Mouse (Mus musculus) retina, postnatal 7 days (tissue): Measurements from ENCODE around the gene Boc.

Experiments
- DNase-seq: peaks from one replicate; pipeline ENCODE4 v3.0.0-alpha.2; 2012; ENCODE audit warnings: low read depth, low spot score

Gene Boc

DNA sequence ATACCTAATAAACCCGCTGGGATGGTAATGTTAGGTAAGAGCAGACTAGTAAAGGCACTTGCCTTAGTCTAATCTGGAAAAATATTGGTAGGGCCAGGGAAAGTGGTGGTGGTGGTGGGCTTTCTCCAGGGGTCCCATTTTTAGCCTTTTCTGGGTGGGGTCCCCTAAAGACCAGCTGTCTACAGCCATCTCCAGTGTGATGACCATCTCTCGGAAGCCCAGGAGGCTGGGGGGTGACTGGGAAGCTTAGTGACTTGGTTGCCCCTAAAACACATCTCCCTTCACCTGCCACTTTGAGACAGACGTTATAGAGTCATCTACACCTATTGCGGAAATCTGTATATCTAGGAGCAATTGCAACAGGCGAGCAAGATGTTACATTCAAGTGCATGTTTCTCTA, 6.0 kb downstream of the Boc start:
- DNase-seq, result no peak

DNA sequence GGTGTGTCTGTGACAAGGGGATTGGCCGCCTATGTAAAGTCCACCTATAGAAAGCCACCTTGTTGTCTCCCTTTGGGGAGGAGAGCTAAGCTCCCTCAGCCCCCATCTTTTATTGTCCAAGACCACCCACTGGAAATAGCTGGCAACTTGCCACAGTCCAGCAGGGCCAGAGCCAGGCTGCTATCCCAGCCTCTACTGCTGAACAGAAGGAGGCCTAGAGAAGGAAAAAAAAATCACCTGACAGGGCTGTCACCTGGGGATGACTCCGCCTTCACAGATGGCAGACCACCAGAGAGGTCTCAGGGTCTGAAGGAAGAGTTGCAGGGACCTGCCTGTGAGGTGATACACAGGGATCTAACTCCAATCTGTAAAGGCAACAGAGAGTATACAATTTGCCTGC, 6.7 kb downstream of the Boc start:
- DNase-seq, result no peak

DNA sequence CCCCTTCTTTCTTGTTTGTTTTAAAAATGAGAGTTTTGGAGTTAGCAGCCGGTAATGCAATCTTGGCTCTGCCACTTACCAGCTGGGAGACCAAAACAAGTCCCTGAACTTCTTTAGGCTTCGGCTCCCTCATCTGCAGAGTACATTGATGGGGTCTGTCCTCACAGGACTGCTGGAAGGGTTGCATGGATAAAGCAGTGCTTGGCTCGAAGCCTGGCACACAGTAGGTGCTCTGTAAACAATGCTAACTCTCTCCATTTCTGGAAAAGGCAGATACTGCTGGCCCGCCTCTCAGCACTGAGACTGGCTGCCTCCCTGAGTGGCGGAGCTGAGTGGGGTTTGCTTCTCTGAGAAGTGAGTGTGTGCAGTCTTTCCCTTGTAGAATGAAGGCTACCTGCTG, 7.2 kb downstream of the Boc start:
- DNase-seq, result no peak

DNA sequence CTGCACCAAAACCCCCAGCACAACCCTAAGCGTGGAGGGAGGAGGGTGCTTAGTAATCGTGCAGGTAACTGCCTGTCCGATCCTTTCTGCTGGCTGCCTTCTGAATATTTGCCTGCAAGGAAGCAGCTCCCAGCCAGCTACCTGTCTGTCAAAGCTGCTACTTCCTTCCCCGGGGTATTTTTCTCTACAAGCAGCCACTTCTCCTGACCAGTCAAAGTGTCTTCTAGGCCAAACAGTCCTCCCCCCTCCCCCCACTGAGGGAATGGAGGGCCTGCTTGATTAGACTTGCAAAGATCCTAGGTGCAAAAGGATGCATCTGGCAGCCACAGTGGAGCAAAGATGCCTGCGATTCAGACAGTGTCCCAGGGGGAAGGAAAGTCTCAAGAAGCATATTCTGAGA, 7.9 kb downstream of the Boc start:
- no peak for DNase-seq

DNA sequence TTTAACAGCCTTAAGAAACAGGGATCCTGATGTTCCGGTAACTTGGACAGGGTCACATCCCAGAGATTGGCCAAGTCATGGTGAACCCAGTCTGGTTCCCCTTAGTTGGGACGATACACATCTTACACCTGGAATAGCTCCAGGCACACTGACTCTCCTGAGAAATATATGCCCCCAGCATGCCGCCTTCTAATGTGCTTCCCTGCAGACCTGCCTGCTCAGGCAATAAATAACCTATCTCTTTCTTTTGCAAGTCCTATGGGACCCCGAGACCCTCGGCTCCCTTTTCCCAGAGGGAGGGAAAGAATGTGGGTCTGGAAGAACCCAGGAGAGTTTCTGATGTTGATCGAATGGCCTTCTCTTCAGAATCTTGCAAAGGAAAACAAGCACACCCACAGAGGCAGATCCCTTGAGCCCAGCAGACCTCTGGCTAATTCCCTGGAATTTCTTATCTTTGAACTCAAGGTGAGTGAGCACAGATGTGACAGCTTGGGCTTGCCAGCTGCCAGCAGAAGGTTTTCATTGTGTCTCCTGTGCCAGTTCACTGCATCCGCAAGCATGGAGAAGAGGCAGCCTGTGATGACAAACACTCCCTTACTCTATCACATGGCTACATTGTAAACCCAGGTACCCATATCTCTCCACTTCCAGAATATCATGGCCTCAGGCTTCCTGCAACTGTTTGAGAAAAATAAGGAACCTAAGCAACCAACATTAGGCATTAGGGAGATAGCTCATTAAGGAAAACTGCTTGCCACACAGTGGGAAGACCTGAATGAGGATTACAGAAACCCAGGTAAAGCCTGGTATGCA, 8.6 kb downstream of the Boc start:
- no peak for DNase-seq

DNA sequence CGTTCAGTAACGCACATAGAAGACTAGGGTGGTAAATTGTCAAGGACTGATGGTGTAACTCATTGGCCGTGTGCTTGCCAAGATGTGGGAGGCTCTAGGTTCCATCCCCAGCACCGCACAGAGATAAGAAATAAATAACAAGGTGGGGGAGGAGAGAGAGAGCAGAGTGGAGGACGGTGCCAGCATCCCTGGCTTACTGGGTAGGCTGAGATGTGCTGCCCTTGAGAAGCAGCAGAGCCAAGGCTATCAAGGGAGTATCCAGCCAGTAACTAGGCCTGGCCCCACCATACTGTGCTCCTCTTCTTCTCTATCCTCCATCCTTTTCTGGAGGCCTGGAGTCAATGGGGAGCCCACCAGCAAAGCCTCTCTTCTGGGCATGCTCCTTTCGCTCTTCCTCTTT, 9.3 kb downstream of the Boc start:
- no peak for DNase-seq

DNA sequence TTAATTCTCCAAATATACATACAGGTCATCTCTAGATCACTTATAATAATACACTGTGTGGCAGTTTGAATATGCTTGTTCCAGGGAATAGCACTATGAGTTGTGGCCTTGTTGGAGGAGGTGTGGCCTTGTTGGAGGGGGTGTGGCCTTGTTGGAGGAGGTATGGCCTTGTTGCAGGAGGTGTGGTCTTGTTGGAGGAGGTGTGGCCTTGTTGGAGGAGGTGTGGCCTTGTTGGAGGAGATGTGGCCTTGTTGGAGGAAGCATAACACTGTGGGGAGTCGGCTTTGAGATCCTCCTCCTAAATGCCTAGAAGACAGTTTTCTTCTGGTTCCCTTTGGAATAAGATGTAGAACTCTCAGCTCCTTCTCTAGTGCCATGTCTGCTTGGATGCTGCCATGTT, 10.7 kb downstream of the Boc start:
- no peak for DNase-seq

DNA sequence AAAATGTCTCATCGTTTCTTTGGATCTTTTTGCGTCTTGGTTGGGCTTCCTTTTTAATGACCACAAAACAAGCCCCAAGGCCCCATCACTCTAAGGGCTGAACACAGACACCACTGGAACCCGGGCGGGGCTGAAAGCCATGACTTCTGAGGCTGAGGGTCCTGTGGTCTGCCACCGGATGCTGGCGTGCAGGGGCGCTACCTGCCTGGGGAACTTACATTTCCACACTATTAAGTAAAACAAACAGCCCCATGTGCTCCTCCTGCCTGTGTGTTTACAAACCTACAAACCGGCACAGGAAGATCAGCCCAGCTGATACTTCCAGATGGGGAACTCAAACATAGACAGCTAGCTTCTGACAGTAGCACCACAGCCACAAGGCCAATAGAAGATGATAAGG, 11.9 kb downstream of the Boc start:
- DNase-seq, result no peak

DNA sequence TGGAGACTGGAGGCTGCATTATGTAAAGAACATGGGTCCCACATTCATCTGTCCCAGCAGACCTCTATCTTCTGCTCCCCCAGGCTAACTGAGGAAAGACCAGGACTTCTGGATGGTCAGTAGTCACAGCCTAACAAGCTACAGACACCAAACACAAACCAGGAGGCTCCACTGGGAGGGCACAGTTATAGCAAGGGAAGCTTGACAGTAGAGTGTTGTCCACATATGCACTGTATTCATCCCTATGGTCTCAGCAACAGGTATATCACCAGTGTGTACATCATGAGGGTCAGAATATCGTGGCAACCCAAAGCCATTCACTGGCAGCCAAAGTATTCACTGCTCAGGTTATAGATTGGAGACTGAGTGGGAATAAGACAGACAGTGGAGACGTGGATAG, 12.8 kb downstream of the Boc start:
- DNase-seq, result no peak

DNA sequence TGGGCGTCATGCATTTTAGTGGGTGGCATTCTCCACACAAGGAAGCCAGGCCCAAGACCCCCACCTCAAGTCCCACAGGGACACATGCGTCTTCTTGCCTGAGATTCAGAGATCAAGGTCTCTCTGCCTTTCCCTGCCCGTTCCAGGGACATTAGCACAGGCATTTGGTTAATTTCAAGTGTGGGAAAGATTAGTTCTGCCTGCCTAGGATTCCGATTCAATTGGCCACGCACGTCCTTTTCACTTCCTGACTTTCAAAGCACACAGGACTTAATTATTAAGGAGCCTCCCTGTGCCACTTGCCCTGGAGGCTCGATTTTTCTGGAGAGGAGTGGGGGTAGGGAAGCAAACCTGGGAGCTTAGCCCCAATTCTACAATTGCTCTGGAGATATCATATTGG, 13.5 kb downstream of the Boc start:
- DNase-seq, result no peak

DNA sequence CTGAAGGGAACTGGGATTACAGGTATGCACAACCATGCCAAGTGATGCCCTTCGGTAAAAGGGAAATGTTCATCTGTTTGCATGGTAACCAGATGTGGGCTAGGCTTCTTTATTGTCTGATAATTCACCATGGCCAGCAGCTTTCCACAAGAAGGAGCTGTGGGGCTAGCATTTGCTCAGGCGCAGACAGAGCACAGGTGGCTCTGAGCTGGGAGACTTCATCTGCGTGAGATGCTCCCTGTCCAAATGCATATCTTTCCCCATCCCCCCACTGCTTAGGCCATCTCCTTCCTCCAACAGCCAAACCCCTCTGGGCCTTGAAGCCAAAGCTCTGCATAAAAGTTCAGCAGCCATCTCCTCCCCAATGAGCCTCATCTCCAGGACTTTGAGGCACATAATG, 15.6 kb downstream of the Boc start:
- no peak for DNase-seq

DNA sequence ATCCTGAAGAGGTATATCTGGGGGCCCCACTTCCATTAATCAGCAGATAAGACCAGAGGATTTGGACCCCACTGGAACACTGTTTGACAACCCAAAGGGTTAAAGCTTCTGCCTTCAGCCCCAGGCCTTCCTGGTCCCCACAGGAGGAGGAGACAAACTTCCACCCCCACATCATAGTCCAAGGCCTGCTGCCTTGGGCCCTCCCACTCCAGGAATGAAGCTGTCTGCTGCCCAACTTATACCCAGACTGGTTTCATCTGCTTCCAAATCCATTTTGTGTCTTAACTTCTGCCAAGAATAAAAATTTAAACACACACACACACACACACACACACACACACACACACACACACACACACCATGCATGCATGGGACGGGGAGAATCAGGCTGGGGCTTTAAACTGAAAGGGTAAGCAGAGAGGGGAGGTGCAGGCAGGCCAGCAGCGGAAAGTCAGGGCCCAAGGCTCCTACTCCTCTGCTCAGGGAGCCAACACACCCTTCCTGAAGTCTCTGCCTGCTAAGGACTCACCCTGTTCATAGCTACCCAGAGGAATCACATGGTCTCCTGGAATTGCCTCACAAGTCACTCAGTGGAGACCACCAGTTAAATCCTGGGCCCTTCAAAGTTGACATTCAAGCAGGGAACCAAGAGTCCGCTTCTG, 16.5 kb downstream of the Boc start:
- no peak for DNase-seq

DNA sequence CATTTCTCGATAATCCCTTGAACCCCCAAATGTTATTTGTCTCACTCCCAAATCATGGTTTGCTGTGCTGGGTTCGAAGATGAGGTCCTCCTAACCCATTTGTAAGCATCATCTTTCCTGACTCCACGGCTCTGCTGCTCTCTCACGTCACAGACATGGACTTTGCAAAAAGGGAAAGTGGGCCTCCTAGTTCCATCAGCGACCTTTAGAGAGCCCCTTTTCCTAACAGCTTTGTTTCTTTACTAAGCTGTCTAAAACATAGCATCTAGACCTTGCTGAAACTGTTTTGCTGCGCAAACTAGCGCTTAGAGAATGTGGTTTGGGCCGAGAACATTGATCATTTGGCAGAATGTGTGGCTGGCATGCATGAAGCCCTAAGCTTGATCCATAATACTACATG, 19.1 kb downstream of the Boc start:
- DNase-seq, result no peak

DNA sequence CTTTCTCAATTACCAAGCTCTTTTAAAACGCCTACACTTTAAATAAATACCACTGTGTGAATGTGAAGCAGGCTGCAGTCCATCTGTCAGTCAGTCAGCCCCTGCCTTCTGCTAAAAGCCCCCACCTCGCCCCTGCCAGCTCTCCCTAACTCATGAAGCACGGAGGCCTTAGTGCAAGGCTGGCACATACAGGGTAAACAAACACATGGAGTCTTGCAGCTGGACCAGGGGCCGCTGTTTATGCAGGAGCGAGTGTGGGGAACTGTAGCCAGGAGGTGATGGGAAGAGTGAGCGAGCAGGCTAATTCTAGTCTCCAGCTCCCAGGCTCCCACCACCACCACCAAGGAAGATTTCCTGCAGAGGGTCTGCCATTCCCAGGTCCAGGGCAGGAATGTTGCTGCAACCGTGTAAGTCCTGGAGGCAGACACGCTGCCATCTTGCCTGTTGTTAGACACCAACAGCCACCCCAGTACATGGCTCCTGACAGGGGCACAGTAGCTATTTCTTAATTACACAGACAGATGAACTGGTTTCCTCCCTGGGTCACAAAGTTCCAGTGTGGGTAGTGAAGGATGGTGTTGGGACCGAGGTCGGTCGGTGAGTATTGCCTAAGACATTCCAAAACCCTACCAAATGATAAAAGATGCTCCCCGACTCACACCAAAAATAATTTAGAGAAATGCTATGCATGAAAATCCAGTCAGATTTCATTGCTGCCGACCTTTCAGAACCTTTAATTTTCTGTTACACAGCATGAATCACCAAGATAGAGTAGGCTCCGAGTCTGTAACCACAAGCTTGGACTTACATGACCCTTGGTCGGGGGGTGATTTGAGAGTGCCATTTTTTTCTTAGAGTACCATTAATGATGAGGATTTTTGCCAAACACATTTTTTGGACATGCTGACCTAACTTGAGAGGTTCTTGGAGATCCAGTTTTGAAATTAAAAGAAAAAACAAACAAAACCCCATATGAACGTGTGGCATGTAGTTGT, 20.0 kb downstream of the Boc start:
- DNase-seq, result no peak

DNA sequence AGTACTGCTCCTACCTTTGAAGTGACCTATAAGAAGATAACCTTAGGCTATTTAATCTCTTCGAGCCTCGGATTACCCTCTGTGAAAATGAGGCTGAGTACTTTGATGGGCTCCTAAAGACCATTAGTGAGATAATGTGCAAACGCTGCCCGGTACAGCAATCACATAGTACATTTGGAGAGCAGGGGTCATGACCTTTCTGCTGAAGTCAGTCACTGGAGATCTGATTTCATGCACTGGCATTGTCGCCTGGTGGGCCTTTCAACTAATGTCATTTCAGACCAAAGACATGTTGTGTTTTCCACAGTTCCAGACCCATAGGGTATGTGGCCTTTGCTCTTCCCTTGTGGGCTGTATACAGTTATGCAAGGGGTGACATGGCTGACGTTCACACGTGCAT, 24.6 kb downstream of the Boc start:
- no peak for DNase-seq

DNA sequence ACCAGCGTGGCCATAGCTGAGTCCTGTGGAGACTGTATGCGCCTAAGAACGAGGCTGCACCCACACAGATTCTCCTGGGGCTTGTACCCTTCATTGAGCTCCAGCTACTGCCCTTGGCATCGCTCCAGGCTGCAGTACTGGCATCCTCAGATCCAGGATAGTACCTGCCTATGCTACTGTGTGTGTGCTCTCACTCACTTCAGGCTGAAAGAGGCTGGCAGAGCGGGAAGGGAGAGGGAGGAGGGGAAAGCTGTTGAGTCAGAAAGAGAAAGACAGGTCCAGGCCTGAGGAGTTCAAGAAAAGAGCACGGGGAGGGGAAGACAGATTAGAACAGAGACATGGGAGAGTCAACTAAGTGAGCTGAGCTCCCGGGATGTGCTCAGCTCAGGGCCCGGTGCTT, 25.2 kb downstream of the Boc start:
- DNase-seq, result no peak

DNA sequence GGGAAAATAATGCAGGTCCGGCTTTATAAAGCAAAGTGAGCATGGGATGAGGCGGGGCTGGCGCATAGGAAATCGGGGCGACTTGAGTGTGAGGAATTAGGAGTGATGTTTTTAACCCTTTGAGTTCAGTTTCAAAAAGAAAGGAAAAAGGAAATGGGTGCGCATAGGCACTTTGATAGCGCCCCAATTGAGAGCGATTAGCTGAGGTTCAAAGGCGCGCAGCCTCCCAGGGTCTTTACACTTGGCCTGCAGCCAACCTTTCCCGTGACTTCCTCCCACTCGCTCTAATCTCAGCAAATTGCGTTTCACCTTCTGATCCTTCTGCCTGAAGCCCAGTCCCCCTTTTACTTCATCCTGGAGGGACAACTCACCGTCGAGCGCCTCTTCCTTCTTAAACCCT, 25.8 kb downstream of the Boc start:
- DNase-seq, result no peak

DNA sequence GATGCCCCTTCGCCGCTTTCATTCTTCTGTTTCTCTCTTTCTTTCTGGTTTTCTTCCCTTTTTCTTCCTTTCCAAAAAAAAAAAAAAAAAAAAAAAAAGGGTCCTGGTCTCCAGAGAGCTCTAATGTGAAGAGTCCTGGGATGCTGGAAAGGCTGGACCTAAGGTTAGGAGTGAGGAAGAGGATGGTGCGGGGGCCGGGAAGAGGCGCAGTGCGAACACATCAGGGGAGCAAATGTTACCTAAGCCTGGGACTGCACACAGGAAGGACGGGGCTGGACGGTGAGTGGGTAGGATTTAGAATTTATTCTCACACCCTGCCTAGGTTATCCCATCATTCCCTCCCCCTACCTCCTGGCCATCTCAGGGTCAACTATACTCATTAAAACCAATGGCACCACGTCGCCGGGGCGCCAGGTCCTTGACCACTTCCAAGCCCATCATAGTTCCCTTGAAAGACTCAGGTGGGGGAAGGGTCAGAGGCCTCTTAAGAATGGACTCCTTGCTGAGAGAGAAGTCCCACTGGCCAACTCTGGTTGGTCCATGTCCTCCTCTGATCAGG, 27.4 kb downstream of the Boc start:
- DNase-seq, result no peak

DNA sequence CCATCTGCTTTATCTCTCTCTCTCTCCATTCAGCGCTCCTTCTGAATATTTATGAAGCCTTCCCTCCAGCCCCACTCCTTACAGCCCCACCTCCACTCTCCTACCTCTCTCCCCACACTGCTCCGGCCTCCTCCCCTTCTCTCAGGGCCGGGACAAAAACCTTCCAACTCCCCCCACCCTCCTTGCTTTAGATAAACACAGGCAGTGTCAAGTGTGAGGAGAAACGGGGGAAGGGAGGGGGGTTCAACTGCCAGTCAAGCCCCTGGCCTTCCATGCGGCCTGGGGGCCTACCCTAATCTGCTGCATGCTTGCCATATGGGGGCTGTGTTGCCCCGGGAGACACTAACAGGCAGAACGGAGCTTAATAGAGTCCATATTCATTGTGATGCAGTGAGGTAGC, 27.9 kb downstream of the Boc start:
- DNase-seq, result no peak

DNA sequence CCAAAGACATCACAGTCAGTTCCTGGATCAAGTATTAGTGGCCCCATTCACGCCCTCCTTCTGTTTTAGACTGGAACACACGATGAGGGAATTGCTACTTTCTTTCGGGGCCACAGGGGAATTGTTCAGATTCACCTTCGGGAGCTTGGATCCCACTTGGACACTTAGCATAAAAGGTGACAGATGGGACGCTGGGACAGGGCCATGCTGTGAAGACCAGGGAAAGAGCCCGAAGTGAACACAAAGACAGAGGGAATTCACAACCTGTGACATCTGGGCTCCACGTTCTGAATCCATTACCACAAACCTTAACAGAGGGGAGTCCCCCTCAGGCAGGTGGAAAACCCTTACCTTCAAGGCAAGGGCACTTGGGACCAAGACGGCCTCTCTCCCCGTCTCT, 28.5 kb downstream of the Boc start:
- DNase-seq, result no peak

DNA sequence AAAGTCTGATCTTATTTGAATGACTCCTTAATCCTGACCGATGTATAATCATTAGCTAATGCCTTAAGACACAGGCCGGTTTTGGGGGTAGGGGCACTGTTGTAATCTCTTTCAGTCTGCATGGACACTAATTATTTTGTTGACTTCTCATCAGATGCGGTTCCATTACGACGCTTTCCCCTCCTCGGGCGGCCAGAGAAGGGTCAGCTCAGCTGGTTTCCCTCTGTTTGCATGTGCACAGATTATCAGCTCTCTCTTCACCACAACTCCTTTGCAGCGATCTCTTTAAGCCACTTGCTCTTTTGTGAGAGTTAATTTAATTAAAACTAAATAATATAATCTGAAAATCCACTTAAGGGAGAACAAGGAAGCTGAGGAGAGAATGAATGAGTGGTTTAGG, 29.0 kb downstream of the Boc start:
- no peak for DNase-seq

DNA sequence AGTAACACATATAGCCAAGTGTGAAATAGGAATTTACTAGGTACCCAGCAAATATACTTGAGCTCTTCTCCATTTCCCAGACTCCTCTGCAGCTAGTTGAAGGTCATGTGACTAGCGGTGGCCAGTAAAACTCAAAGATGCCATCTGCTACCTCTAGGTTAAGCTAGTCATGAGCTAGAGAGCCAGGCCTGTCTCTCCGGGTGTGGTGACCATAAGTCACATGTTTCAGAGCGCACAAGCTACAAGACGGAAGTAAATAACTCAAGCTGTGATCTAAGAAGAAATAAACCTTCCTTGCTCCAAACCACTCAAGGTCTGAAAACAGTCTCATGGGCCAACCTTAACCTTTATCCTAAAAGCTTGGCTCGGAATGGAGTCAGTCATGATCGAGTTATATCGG, 29.7 kb downstream of the Boc start:
- no peak for DNase-seq
